Mouse (Mus musculus) CH12.LX (cell line): ENCODE measurements around the gene Fkbp4. TPM values are rescaled to one million over a fixed set of nuclear protein-coding genes. Genes with fewer than 3 reads are reported as not detected.

ENCODE experiments used
- DNase-seq: peaks from one replicate; pipeline ENCODE4 v3.0.0-alpha.2; 2013; ENCODE audit errors: extremely low read depth
- H3K27ac ChIP-seq: 2 replicates; pipeline ENCODE4 v1.5.1; 2012; ENCODE audit warnings: low read depth, mild to moderate bottlenecking, control low read depth, moderate library complexity; ENCODE audit not compliant: insufficient read depth
- H3K27me3 ChIP-seq: replicated peaks from 2 replicates; pipeline ENCODE3; 2012; ENCODE audit warnings: inconsistent platforms
- H3K36me3 ChIP-seq, 2 experiments: replicated peaks in 1 of 2; 2 replicates each; pipeline versions ENCODE3 to v1.6.1; 2012; ENCODE audit warnings: inconsistent platforms in 1 of 2, low read length in 1 of 2, mild to moderate bottlenecking in 1 of 2, mixed read lengths in 1 of 2, moderate library complexity in 1 of 2; ENCODE audit not compliant: control insufficient read depth in 1 of 2, insufficient read depth in 1 of 2
- H3K4me1 ChIP-seq, 2 experiments: 2 replicates each; pipeline ENCODE4 v1.6.1; 2012; ENCODE audit warnings: inconsistent platforms in 1 of 2, moderate library complexity in 1 of 2; ENCODE audit not compliant: insufficient read depth in 2 of 2, control insufficient read depth in 1 of 2
- H3K4me2 ChIP-seq: 2 replicates; pipeline ENCODE4 v1.6.1; 2012; ENCODE audit warnings: low read depth, mild to moderate bottlenecking, control low read depth; ENCODE audit not compliant: poor library complexity, insufficient read depth, severe bottlenecking
- H3K4me3 ChIP-seq, 3 experiments: fragments of 150-350 bp in 1 of 3; sonication (generic) in 1 of 3; replicated peaks in 1 of 3; 2 replicates each; pipeline versions ENCODE3 to v1.5.1; 2011 to 2012; ENCODE audit warnings: low read depth in 2 of 3, low read length in 2 of 3, mild to moderate bottlenecking in 2 of 3, moderate library complexity in 2 of 3, control low read depth in 1 of 3, improper control_type of control experiment in 1 of 3, inconsistent platforms in 1 of 3, mixed read lengths in 1 of 3; ENCODE audit not compliant: poor library complexity in 1 of 3
- H3K79me2 ChIP-seq: replicated peaks from 2 replicates; pipeline ENCODE4 v1.6.1; 2012; ENCODE audit warnings: mild to moderate bottlenecking, moderate library complexity; ENCODE audit not compliant: control insufficient read depth, poor library complexity, insufficient read depth, severe bottlenecking; ENCODE audit errors: extremely low read depth
- H3K9ac ChIP-seq: 2 replicates; pipeline ENCODE4 v1.6.1; 2012; ENCODE audit warnings: low read depth, mild to moderate bottlenecking, control low read depth, moderate library complexity; ENCODE audit not compliant: insufficient read depth
- H3K9me3 ChIP-seq: replicated peaks from 2 replicates; pipeline ENCODE3; 2012; ENCODE audit warnings: low read length, inconsistent platforms, mixed read lengths
- CHD1 ChIP-seq: IDR thresholded peaks from 2 replicates; pipeline ENCODE4 v1.6.1; 2012; ENCODE audit warnings: low read depth, low read length, improper control_type of control experiment, inconsistent platforms
- CHD2 ChIP-seq: IDR thresholded peaks from 2 replicates; pipeline ENCODE4 v1.6.1; 2011; ENCODE audit warnings: low read length, improper control_type of control experiment
- CTCF ChIP-seq, 2 experiments: IDR thresholded peaks in 1 of 2; conservative IDR thresholded peaks in 1 of 2; 2 replicates each; pipeline ENCODE4 v1.5.1; 2011 to 2012; ENCODE audit warnings: low read depth in 2 of 2, low read length in 2 of 2, improper control_type of control experiment in 1 of 2, inconsistent platforms in 1 of 2, mild to moderate bottlenecking in 1 of 2, moderate library complexity in 1 of 2
- ELF1 ChIP-seq: IDR thresholded peaks from 2 replicates; pipeline ENCODE4 v1.6.1; 2014; ENCODE audit warnings: low read depth, mild to moderate bottlenecking, inconsistent platforms, low read length, improper control_type of control experiment
- GABPA ChIP-seq: IDR thresholded peaks from 2 replicates; pipeline ENCODE4 v1.6.1; 2012; ENCODE audit warnings: low read depth, low read length, improper control_type of control experiment, inconsistent platforms; ENCODE audit not compliant: insufficient replicate concordance
- IRF4 ChIP-seq: IDR thresholded peaks from 2 replicates; pipeline ENCODE4 v1.6.1; 2014; ENCODE audit warnings: low read depth, mild to moderate bottlenecking, inconsistent platforms, low read length, improper control_type of control experiment
- JUN ChIP-seq: IDR thresholded peaks from 2 replicates; pipeline ENCODE4 v1.6.1; 2011; ENCODE audit warnings: low read depth, mild to moderate bottlenecking, low read length, improper control_type of control experiment, moderate library complexity; ENCODE audit not compliant: insufficient read depth
- JUND ChIP-seq: conservative IDR thresholded peaks from 2 replicates; pipeline ENCODE4 v1.6.1; 2011; ENCODE audit warnings: low read depth, low read length, improper control_type of control experiment
- MAX ChIP-seq: IDR thresholded peaks from 2 replicates; pipeline ENCODE4 v1.6.1; 2011; ENCODE audit warnings: low read length, improper control_type of control experiment
- MAZ ChIP-seq: IDR thresholded peaks from 2 replicates; pipeline ENCODE4 v1.6.1; 2012; ENCODE audit warnings: low read depth, mild to moderate bottlenecking, inconsistent platforms, low read length, improper control_type of control experiment, moderate library complexity
- MXI1 ChIP-seq: IDR thresholded peaks from 2 replicates; pipeline ENCODE4 v1.6.1; 2011; ENCODE audit warnings: mild to moderate bottlenecking, low read depth, low read length, improper control_type of control experiment
- NELFE ChIP-seq: IDR thresholded peaks from 2 replicates; pipeline ENCODE4 v1.6.1; 2011; ENCODE audit warnings: low read depth, low read length, improper control_type of control experiment
- NRF1 ChIP-seq: IDR thresholded peaks from 2 replicates; pipeline ENCODE4 v1.6.1; 2014; ENCODE audit warnings: low read depth, mild to moderate bottlenecking, inconsistent platforms, low read length, improper control_type of control experiment, moderate library complexity
- PAX5 ChIP-seq: IDR thresholded peaks from 2 replicates; pipeline ENCODE4 v1.6.1; 2012; ENCODE audit warnings: low read length, inconsistent platforms, mixed read lengths
- RAD21 ChIP-seq: IDR thresholded peaks from 2 replicates; pipeline ENCODE4 v1.6.1; 2011; ENCODE audit warnings: low read depth, mild to moderate bottlenecking, low read length, improper control_type of control experiment, moderate library complexity
- SMC3 ChIP-seq: IDR thresholded peaks from 2 replicates; pipeline ENCODE4 v1.6.1; 2011; ENCODE audit warnings: low read depth, low read length, improper control_type of control experiment
- TCF12 ChIP-seq: IDR thresholded peaks from 2 replicates; pipeline ENCODE4 v1.6.1; 2014; ENCODE audit warnings: low read depth, mild to moderate bottlenecking, inconsistent platforms, low read length, improper control_type of control experiment
- USF1 ChIP-seq: IDR thresholded peaks from 2 replicates; pipeline ENCODE4 v1.6.1; 2014; ENCODE audit warnings: low read depth, mild to moderate bottlenecking, inconsistent platforms, low read length, improper control_type of control experiment
- USF2 ChIP-seq: conservative IDR thresholded peaks from 2 replicates; pipeline ENCODE4 v1.6.1; 2011; ENCODE audit warnings: low read depth, low read length, improper control_type of control experiment
- ZC3H11A ChIP-seq: IDR thresholded peaks from 2 replicates; pipeline ENCODE4 v1.6.1; 2012; ENCODE audit warnings: low read depth, mild to moderate bottlenecking, inconsistent platforms, low read length, improper control_type of control experiment
- ZMIZ1 ChIP-seq: IDR thresholded peaks from 2 replicates; pipeline ENCODE4 v1.6.1; 2012; ENCODE audit warnings: low read depth, mild to moderate bottlenecking, inconsistent platforms, low read length, improper control_type of control experiment
- ZNF384 ChIP-seq: IDR thresholded peaks from 2 replicates; pipeline ENCODE4 v1.6.1; 2012; ENCODE audit warnings: low read depth, low read length, improper control_type of control experiment, inconsistent platforms
- dilution Hi-C: fragments of 300-500 bp; cut with MboI; formaldehyde crosslinking; loops from 2 replicates; pipeline ENCODE4 v1.14.3; 2020; ENCODE audit warnings: low sequenced_read_pairs; ENCODE audit not compliant: extremely low pct_unique_long_range_greater_than_20kb, extremely low pct_ligation_motif_present
- in situ Hi-C: fragments of 300-500 bp; cut with MboI; formaldehyde crosslinking; loops from 3 replicates; pipeline ENCODE4 v1.14.3; 2019; ENCODE audit warnings: low sequenced_read_pairs, low pct_ligation_motif_present, low pct_unique_long_range_greater_than_20kb, mixed read lengths
- polyA plus RNA-seq: library from polyadenylated mRNA; unstranded; fragments of >175 nt; gene quantifications from 2 replicates; pipeline ENCODE4 v1.2.1, GENCODE M21; 2012; ENCODE audit warnings: low read depth; ENCODE audit not compliant: insufficient read length
- total RNA-seq, 2 experiments: library from RNA; depleted of rRNA; stranded (reverse); fragments of 300-350 nt in 1 of 2; fragments of >200 nt in 1 of 2; gene quantifications; 2 replicates each; pipeline ENCODE4 v1.2.3; 2012 to 2014

Gene Fkbp4
- total and polyA plus RNA-seq, 3 experiments: 198 to 304 (median 265) TPM

GRCm38 (mm10) chr6:128479463-128480454 lies 41.3 kb upstream of the Fkbp4 start:
- Histone ChIP-seq H3K4me2 (peak overlapping the region; percentile 73), H3K27me3 (no peaks in the 10 kb centered on the region), H3K4me1 (peaks cover 0 to 9% of the 10 kb centered on the region in 2 experiments; a peak in 2 of 4 replicates), H3K36me3 (no peaks in the 10 kb centered on the region), H3K4me3 (no peak overlapping the region), H3K9ac (no peak overlapping the region), H3K27ac (no peak overlapping the region), H3K79me2 (no peaks in the 10 kb centered on the region), H3K9me3 (peaks cover 8% of the 10 kb centered on the region)
- dilution Hi-C loops (no loop called here), in situ Hi-C loops (no loop called here)
- TF ChIP-seq ZNF384: no peak
- TF ChIP-seq NELFE: peak; percentile 71; the same call in 1 of the 2 replicates
- TF ChIP-seq RAD21: peak; percentile 90
- TF ChIP-seq USF1: no peak
- peak; percentile 94 to 100 for TF ChIP-seq CTCF (conservative IDR thresholded peaks at IDR 0.05 in 1 of 2, IDR thresholded peaks at IDR 0.05 in 1 of 2; ENCODE audit: low read depth in 2 of 2, low read length in 2 of 2)
- TF ChIP-seq MAZ: peak; percentile 91
- peak; percentile 52; the same call in 1 of the 2 replicates for TF ChIP-seq IRF4
- peak; percentile 90 for TF ChIP-seq SMC3
- peak; percentile 15; the same call in 1 of the 2 replicates for TF ChIP-seq ELF1
- peak; percentile 96 for DNase-seq

- H3K27ac ChIP-seq: no peak overlapping the region
- dilution Hi-C loops: no loop called here
- peaks cover 0 to 6% of the 10 kb centered on the region in 2 experiments; a peak in 1 of 4 replicates for H3K4me1 ChIP-seq
- no peak overlapping the region for H3K4me2 ChIP-seq
- TF ChIP-seq CHD1 (no peak), JUND (no peak), RAD21 (no peak), ZC3H11A (no peak), PAX5 (no peak), ZMIZ1 (no peak), TCF12 (no peak), NRF1 (no peak), GABPA (no peak), MAZ (no peak), CHD2 (no peak), USF1 (no peak), MAX (no peak), MXI1 (no peak), JUN (no peak), USF2 (no peak)
- in situ Hi-C loops: no loop called here
- no peaks in the 10 kb centered on the region for H3K79me2 ChIP-seq
- DNase-seq: no peak
- H3K9me3 ChIP-seq: peaks cover 12% of the 10 kb centered on the region
- H3K4me3 ChIP-seq: no peak overlapping the region
- H3K36me3 ChIP-seq: no peaks in the 10 kb centered on the region
- no peaks in the 10 kb centered on the region for H3K27me3 ChIP-seq
- no peak overlapping the region for H3K9ac ChIP-seq
Observed at GRCm38 (mm10) chr6:128477495-128477894, 39.0 kb upstream of the Fkbp4 start.
